Mouse (Mus musculus): ENCODE data around the gene Gucd1. TPM values are rescaled to one million over a fixed set of nuclear protein-coding genes. Genes with fewer than 3 reads are reported as not detected.

The Gucd1 gene
- polyA plus RNA-seq, 1 experiment from 2014 or later: 27.6 TPM

- Histone ChIP-seq H3K27me3 (no peaks in the 10 kb centered on the region), H3K4me1 (no peaks in the 10 kb centered on the region), H3K9me3 (no peaks in the 10 kb centered on the region), H3K36me3 (no peaks in the 10 kb centered on the region), H3K4me3 (no peak overlapping the region), H3K27ac (no peak overlapping the region), H3K9ac (no peak overlapping the region), H3K4me2 (no peak overlapping the region)
- no peak for ATAC-seq (ENCODE audit: insufficient number of reproducible peaks, low FRiP score, low TSS enrichment, low read depth)
- WGBS: 36% methylated on average over 8 of the region's 8 CpGs
These were observed 175.8 kb downstream of the Gucd1 start for GRCm38 (mm10) chr10:75341936-75342335.

- no peaks in the 10 kb centered on the region for H3K36me3 ChIP-seq
- WGBS: 84% methylated on average over 7 of the region's 7 CpGs
- no peaks in the 10 kb centered on the region for H3K9me3 ChIP-seq
- ATAC-seq (ENCODE audit: insufficient number of reproducible peaks, low FRiP score, low TSS enrichment, low read depth): no peak
- H3K4me3 ChIP-seq: no peak overlapping the region
- H3K4me1 ChIP-seq: no peaks in the 10 kb centered on the region
- no peaks in the 10 kb centered on the region for H3K27me3 ChIP-seq
- H3K9ac ChIP-seq: no peak overlapping the region
- no peak overlapping the region for H3K4me2 ChIP-seq
- H3K27ac ChIP-seq: no peak overlapping the region
These were observed 178.4 kb downstream of the Gucd1 start for GRCm38 (mm10) chr10:75339377-75339776.

GRCm38 (mm10) chr10:75338852-75339251 is 178.9 kb downstream of the Gucd1 start:
- Histone ChIP-seq H3K27me3 (no peaks in the 10 kb centered on the region), H3K9ac (no peak overlapping the region), H3K36me3 (no peaks in the 10 kb centered on the region), H3K4me1 (no peaks in the 10 kb centered on the region), H3K4me3 (no peak overlapping the region), H3K4me2 (no peak overlapping the region), H3K9me3 (no peaks in the 10 kb centered on the region), H3K27ac (no peak overlapping the region)
- no peak for ATAC-seq (ENCODE audit: insufficient number of reproducible peaks, low FRiP score, low TSS enrichment, low read depth)
- 84% methylated on average over 5 of the region's 5 CpGs for WGBS

GRCm38 (mm10) chr10:75337231-75337630 is 180.5 kb downstream of the Gucd1 start:
- no peaks in the 10 kb centered on the region for H3K27me3 ChIP-seq
- no peak overlapping the region for H3K9ac ChIP-seq
- no peak overlapping the region for H3K4me3 ChIP-seq
- 69% methylated on average over 10 of the region's 10 CpGs for WGBS
- ATAC-seq (ENCODE audit: insufficient number of reproducible peaks, low FRiP score, low TSS enrichment, low read depth): no peak
- no peak overlapping the region for H3K4me2 ChIP-seq
- H3K4me1 ChIP-seq: no peaks in the 10 kb centered on the region
- H3K9me3 ChIP-seq: no peaks in the 10 kb centered on the region
- H3K27ac ChIP-seq: no peak overlapping the region
- no peaks in the 10 kb centered on the region for H3K36me3 ChIP-seq

GRCm38 (mm10) chr10:75335075-75335474 is 182.7 kb downstream of the Gucd1 start:
- ATAC-seq (ENCODE audit: insufficient number of reproducible peaks, low FRiP score, low TSS enrichment, low read depth): no peak
- Histone ChIP-seq H3K27me3 (no peaks in the 10 kb centered on the region), H3K4me1 (no peaks in the 10 kb centered on the region), H3K4me2 (no peak overlapping the region), H3K4me3 (no peak overlapping the region), H3K9ac (no peak overlapping the region), H3K36me3 (no peaks in the 10 kb centered on the region), H3K9me3 (no peaks in the 10 kb centered on the region), H3K27ac (no peak overlapping the region)
- WGBS: 79% methylated on average over 6 of the region's 6 CpGs

- Histone ChIP-seq H3K9me3 (no peaks in the 10 kb centered on the region), H3K36me3 (no peaks in the 10 kb centered on the region), H3K4me2 (no peak overlapping the region), H3K27me3 (no peaks in the 10 kb centered on the region), H3K9ac (no peak overlapping the region), H3K4me1 (no peaks in the 10 kb centered on the region), H3K4me3 (no peak overlapping the region), H3K27ac (no peak overlapping the region)
- 69% methylated on average over 7 of the region's 7 CpGs for WGBS
- no peak for ATAC-seq (ENCODE audit: insufficient number of reproducible peaks, low FRiP score, low TSS enrichment, low read depth)
These were observed 183.6 kb downstream of the Gucd1 start for GRCm38 (mm10) chr10:75334175-75334574.

- Histone ChIP-seq H3K4me3 (no peak overlapping the region), H3K4me2 (no peak overlapping the region), H3K27me3 (no peaks in the 10 kb centered on the region), H3K36me3 (no peaks in the 10 kb centered on the region), H3K9me3 (no peaks in the 10 kb centered on the region), H3K4me1 (no peaks in the 10 kb centered on the region), H3K27ac (no peak overlapping the region), H3K9ac (no peak overlapping the region)
- no peak for ATAC-seq (ENCODE audit: insufficient number of reproducible peaks, low FRiP score, low TSS enrichment, low read depth)
- WGBS: 93% methylated on average over 23 of the region's 23 CpGs
These were observed 184.5 kb downstream of the Gucd1 start for GRCm38 (mm10) chr10:75333176-75333776.

- no peaks in the 10 kb centered on the region for H3K4me1 ChIP-seq
- ATAC-seq (ENCODE audit: insufficient number of reproducible peaks, low FRiP score, low TSS enrichment, low read depth): no peak
These were observed 185.5 kb downstream of the Gucd1 start for GRCm38 (mm10) chr10:75332268-75332667.

GRCm38 (mm10) chr10:75328201-75328704 is 189.5 kb downstream of the Gucd1 start:
- no peak for ATAC-seq (ENCODE audit: insufficient number of reproducible peaks, low FRiP score, low TSS enrichment, low read depth)
- H3K9me3 ChIP-seq: no peaks in the 10 kb centered on the region
- H3K9ac ChIP-seq: no peak overlapping the region
- H3K4me1 ChIP-seq: no peaks in the 10 kb centered on the region
- H3K36me3 ChIP-seq: no peaks in the 10 kb centered on the region
- WGBS: 27% methylated on average over 4 of the region's 4 CpGs
- H3K4me2 ChIP-seq: no peak overlapping the region
- no peaks in the 10 kb centered on the region for H3K27me3 ChIP-seq
- no peak overlapping the region for H3K4me3 ChIP-seq
- no peak overlapping the region for H3K27ac ChIP-seq

More at GRCm38 (mm10) chr10:75332268-75332667, 185.5 kb downstream of the Gucd1 start:
- H3K4me2 ChIP-seq: no peak overlapping the region
- WGBS: 82% methylated on average over 3 of the region's 3 CpGs
- no peak overlapping the region for H3K27ac ChIP-seq
- no peaks in the 10 kb centered on the region for H3K27me3 ChIP-seq
- no peaks in the 10 kb centered on the region for H3K36me3 ChIP-seq
- no peaks in the 10 kb centered on the region for H3K9me3 ChIP-seq
- no peak overlapping the region for H3K9ac ChIP-seq
- H3K4me3 ChIP-seq: no peak overlapping the region

GRCm38 (mm10) chr10:75327081-75327480 is 190.7 kb downstream of the Gucd1 start:
- Histone ChIP-seq H3K9me3 (no peaks in the 10 kb centered on the region), H3K4me3 (no peak overlapping the region), H3K27ac (no peak overlapping the region), H3K4me1 (no peaks in the 10 kb centered on the region; the same call in 1 of the 2 replicates), H3K27me3 (no peaks in the 10 kb centered on the region), H3K36me3 (no peaks in the 10 kb centered on the region), H3K4me2 (no peak overlapping the region), H3K9ac (no peak overlapping the region)
- WGBS: 67% methylated on average over 11 of the region's 11 CpGs
- no peak for ATAC-seq (ENCODE audit: insufficient number of reproducible peaks, low FRiP score, low TSS enrichment, low read depth)

GRCm38 (mm10) chr10:75326553-75326952 is 191.2 kb downstream of the Gucd1 start:
- ATAC-seq (ENCODE audit: insufficient number of reproducible peaks, low FRiP score, low TSS enrichment, low read depth): no peak
- H3K9ac ChIP-seq: no peak overlapping the region

GRCm38 (mm10) chr10:75325821-75326220 is 192.0 kb downstream of the Gucd1 start:
- Histone ChIP-seq H3K27me3 (no peaks in the 10 kb centered on the region), H3K4me3 (no peak overlapping the region), H3K9ac (no peak overlapping the region), H3K4me1 (no peaks in the 10 kb centered on the region; the same call in 1 of the 2 replicates), H3K27ac (no peak overlapping the region), H3K36me3 (no peaks in the 10 kb centered on the region), H3K9me3 (no peaks in the 10 kb centered on the region), H3K4me2 (no peak overlapping the region)
- ATAC-seq (ENCODE audit: insufficient number of reproducible peaks, low FRiP score, low TSS enrichment, low read depth): no peak
- WGBS: 95% methylated on average over 23 of the region's 23 CpGs

More at GRCm38 (mm10) chr10:75326553-75326952, 191.2 kb downstream of the Gucd1 start:
- Histone ChIP-seq H3K27ac (no peak overlapping the region), H3K4me1 (no peaks in the 10 kb centered on the region; the same call in 1 of the 2 replicates), H3K9me3 (no peaks in the 10 kb centered on the region), H3K4me3 (no peak overlapping the region), H3K27me3 (no peaks in the 10 kb centered on the region), H3K4me2 (no peak overlapping the region), H3K36me3 (no peaks in the 10 kb centered on the region)
- 63% methylated on average over 3 of the region's 3 CpGs for WGBS
